Mouse (Mus musculus) hindbrain, postnatal 0 days (tissue): ENCODE results near the gene Gak. TPM values are rescaled to one million over a fixed set of nuclear protein-coding genes. Genes with fewer than 3 reads are reported as not detected.

ENCODE experiments used
- ATAC-seq: fragments of 200-750 bp; cut with Nextera tagmentation; 2 replicates; pipeline ENCODE4 v1.8.0; 2017; ENCODE audit warnings: mild to moderate bottlenecking, moderate TSS enrichment, moderate library complexity
- DNase-seq: peaks from one replicate; pipeline ENCODE4 v3.0.0-alpha.2; 2015; ENCODE audit warnings: low spot score
- H3K27ac ChIP-seq: fragments of 300-500 bp; sonication (generic); 2 replicates; pipeline ENCODE4 v1.5.1; 2014; ENCODE audit warnings: mild to moderate bottlenecking
- H3K27me3 ChIP-seq: fragments of 300-500 bp; sonication (generic); 2 replicates; pipeline ENCODE4 v1.6.1; 2014; ENCODE audit warnings: low read length, mixed read lengths; ENCODE audit not compliant: insufficient read depth
- H3K36me3 ChIP-seq: fragments of 300-500 bp; sonication (generic); 2 replicates; pipeline ENCODE4 v1.6.1; 2014; ENCODE audit warnings: low read length, mixed read lengths; ENCODE audit not compliant: insufficient read depth
- H3K4me1 ChIP-seq: fragments of 300-500 bp; sonication (generic); 2 replicates; pipeline ENCODE4 v1.6.1; 2014; ENCODE audit warnings: antibody characterized with exemption, low read length, mixed read lengths; ENCODE audit not compliant: insufficient read depth
- H3K4me2 ChIP-seq: fragments of 300-500 bp; sonication (generic); 2 replicates; pipeline ENCODE4 v1.6.1; 2014; ENCODE audit warnings: low read depth, mild to moderate bottlenecking, low read length, moderate library complexity, mixed read lengths
- H3K4me3 ChIP-seq: fragments of 300-500 bp; sonication (generic); 2 replicates; pipeline ENCODE4 v1.5.1; 2014; ENCODE audit warnings: low read length
- H3K9ac ChIP-seq: fragments of 300-500 bp; sonication (generic); replicated peaks from 2 replicates; pipeline ENCODE4 v1.6.1; 2014; ENCODE audit warnings: mild to moderate bottlenecking, low read length, moderate library complexity, mixed read lengths
- H3K9me3 ChIP-seq: fragments of 300-500 bp; sonication (generic); 2 replicates; pipeline ENCODE4 v1.6.1; 2016; ENCODE audit warnings: low read length, mixed read lengths
- CTCF ChIP-seq: IDR thresholded peaks from 2 replicates; pipeline ENCODE4 v1.5.1; 2016; ENCODE audit warnings: antibody characterized with exemption, control low read depth, low read depth
- WGBS: fragments of 180-500 bp; shearing (Covaris S2); extraction: QIAGEN DNeasy Blood & Tissue Kit; methylation state at CpG from one replicate; pipeline ENCODE4 v1.1.7; 2014; 5-methylcytosine and 5-hydroxymethylcytosine counted together
- polyA plus RNA-seq: library from polyadenylated mRNA; unstranded; fragments of >200 nt; fragmentation: Nextera tagmentation; extraction: Ambion mirVana; gene quantifications from 2 replicates; pipeline ENCODE4 v1.2.1, GENCODE M21; 2015
- total RNA-seq: library from RNA; depleted of rRNA; stranded (reverse); fragments of >200 nt; gene quantifications from 2 replicates; pipeline ENCODE4 v1.2.3, GENCODE M21; 2014; rRNA removed

Gak gene
- total RNA-seq: 75.5 and 87.8 TPM in 2 replicates
- 40.2 and 43.5 TPM in 2 replicates for polyA plus RNA-seq

DNA sequence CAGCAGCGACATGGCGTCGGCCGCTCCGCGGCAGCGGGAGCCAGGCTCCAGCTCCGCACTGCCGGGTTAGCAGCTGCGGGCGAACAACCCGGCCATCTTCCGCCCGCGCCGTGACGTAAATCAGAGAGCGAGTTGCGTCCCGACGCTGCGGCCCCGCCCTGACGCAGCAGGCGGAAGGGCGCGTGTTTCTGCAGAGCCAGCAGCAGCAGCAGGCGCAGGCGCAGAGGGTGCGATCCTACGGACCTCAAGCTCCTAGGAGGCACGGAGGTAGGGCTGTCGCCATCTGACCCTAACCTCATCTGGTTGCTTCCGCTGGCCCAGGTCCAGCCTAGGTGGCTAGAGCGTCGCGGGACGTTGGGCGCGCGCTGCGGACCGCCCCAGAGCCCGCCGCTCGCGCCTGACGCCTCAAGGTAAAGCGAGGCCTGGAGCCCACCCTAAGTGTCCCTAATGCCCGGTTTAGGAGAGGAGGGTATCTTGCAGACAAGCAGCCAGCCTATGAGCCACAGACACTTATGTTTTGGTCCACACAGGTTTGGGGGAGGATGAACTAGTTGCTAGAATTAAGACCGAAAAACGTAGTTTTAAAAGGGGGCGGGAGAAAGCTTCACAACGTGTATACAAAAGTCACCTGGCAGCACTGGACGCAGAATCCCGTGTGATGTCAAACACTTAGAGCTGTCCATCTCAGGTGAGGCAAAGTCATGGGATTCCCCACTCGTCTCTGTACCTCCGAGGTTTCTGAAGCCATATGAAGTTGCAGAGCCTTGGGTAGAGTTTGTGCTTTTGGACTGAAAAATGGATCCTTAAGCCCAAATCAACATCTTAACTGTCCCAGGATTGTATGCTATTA is at the start of gene Gak, which contains the start of gene Tmem175:
TSS of gene Gak (minus strand) at position 122 of the 850 bp plus-strand sequence.
TSS of gene Tmem175 (plus strand) at position 137 of the 850 bp plus-strand sequence.
- Histone ChIP-seq H3K4me1 (peaks cover 16% of the 10 kb centered on the region), H3K4me3 (peak within 1 kb of the TSS; percentile 71), H3K9me3 (no peaks in the 10 kb centered on the region), H3K9ac (peak within 1 kb of the TSS; percentile 83), H3K27me3 (no peaks in the 10 kb centered on the region), H3K36me3 (no peaks in the 10 kb centered on the region), H3K27ac (peak within 1 kb of the TSS; percentile 88), H3K4me2 (peak within 1 kb of the TSS; percentile 85)
- ATAC-seq (peak; percentile 97), DNase-seq (peak; percentile 98)
- WGBS: under 1% methylated on average over 58 of the region's 58 CpGs
- TF ChIP-seq CTCF: no peak

DNA sequence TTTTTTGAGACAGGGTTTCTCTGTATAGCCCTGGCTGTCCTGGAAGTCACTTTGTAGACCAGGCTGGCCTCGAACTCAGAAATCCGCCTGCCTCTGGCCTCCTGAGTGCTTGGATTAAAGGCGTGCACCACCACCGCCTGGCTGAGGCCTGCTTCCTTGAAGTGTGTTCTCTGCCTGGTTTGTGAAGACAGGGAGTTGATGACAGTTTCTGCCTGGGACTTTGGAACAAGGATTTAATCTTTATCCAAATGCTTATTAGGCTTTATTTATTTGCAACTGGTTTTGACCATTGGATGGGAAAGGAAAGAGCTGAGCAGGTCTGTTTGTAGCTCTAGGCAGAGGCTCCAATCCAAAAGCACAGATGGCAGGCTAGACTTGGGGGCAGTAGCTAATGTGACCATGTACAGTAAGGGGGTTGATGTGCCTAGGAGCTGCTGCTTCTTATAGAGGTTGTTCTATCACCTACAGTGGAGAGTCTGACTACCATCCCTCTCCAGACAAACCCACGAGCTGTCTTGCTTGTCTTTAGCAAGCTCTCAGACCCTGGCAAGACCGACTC is 48.8 kb upstream of the Gak start:
- Histone ChIP-seq H3K4me2 (no peak overlapping the region), H3K4me1 (peaks cover 7% of the 10 kb centered on the region; the same call in 1 of the 2 replicates), H3K4me3 (no peak overlapping the region), H3K27me3 (no peaks in the 10 kb centered on the region), H3K9ac (no peak overlapping the region), H3K27ac (peak overlapping the region; percentile 67), H3K9me3 (no peaks in the 10 kb centered on the region), H3K36me3 (no peaks in the 10 kb centered on the region)
- no peak for ATAC-seq
- no peak for TF ChIP-seq CTCF
- WGBS: 83% methylated on average over 6 of the region's 6 CpGs
- no peak for DNase-seq

DNA sequence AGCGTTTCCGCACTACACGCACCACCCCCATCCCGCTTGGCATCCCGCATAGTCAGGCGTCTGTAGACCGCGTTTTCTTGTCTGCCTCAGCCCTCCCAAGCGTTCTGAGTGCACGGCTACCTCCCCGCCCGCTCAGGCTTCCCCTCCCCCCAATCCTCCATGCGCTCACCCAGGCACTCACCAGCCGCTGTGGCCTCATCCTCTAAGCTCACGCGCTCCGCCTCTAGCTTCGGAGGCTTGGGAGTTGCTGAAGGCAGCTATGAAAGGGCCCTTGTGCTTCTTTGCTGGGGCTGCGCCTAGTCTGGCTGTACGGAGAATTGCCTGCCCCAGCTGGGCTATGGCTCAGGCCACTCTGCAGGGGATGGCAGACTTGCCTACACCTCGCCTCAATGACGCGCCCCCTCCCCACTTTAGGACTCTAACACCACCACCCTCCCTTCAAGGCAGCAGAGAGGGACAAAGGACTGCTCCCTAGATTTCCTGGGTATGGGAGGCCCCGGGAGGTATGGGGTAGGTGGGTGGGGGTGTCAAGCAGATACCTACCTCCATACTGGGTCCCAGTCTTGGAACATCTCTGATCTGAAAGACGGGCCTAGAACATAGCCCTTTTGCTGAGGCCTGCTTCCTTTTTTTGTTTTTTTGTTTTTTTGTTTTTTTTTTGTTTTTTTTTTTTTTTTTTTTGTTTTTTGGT is 48.2 kb upstream of the Gak start:
- DNase-seq (peak; percentile 87), ATAC-seq (peak; percentile 93)
- H3K9ac ChIP-seq: peak overlapping the region; percentile 51
- no peaks in the 10 kb centered on the region for H3K27me3 ChIP-seq
- peak overlapping the region; percentile 60 for H3K4me2 ChIP-seq
- H3K27ac ChIP-seq: peak overlapping the region; percentile 91
- no peaks in the 10 kb centered on the region; the same call in 1 of the 2 replicates for H3K36me3 ChIP-seq
- H3K9me3 ChIP-seq: no peaks in the 10 kb centered on the region
- peak overlapping the region; percentile 31 for H3K4me3 ChIP-seq
- peaks cover 7% of the 10 kb centered on the region; the same call in 1 of the 2 replicates for H3K4me1 ChIP-seq
- 2% methylated on average over 25 of the region's 25 CpGs for WGBS
- peak; percentile 41 for TF ChIP-seq CTCF

DNA sequence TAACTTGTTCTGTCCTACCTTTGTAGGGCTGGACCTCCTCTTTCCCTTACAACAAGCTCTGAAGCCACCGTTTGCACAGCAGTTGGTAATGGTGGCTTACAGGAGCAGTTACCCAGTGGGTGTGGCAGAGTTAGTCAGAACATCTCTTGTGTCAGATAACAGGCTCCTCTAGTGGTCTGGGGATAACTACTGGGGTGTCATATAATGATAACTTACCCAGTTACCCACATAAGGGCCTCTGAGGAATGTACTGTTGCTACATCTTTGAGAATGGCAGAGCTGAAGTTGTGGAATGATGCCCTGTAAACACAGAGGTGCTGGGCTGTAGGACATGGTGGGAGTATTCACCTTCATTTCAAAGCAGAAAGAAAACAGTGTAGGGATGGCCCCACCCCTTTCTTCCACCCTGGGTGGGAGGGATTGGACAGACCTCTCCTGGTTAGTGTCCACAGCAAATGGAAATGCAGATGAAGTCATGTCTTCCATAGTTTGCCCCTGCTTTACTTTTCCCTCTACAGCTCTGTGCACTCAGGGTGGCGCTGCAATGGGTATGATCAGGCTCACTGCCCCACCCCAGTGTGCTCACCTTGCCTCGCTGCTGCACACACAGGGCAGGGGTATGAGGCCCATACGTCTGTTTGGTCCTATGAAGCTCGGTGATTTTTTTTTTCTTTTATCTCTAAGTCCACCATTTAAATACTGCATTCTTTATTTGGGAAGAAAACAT is 47.4 kb upstream of the Gak start:
- Histone ChIP-seq H3K4me1 (peaks cover 7% of the 10 kb centered on the region; the same call in 1 of the 2 replicates), H3K36me3 (peaks cover 6% of the 10 kb centered on the region), H3K27ac (peak overlapping the region; percentile 91), H3K9ac (peak overlapping the region; percentile 51), H3K4me3 (peak overlapping the region; percentile 31), H3K9me3 (no peaks in the 10 kb centered on the region), H3K4me2 (peak overlapping the region; percentile 60), H3K27me3 (no peaks in the 10 kb centered on the region)
- WGBS: 16% methylated on average over 5 of the region's 5 CpGs
- peak; percentile 51 for TF ChIP-seq CTCF
- DNase-seq (peak; percentile 53), ATAC-seq (peak; percentile 46)

DNA sequence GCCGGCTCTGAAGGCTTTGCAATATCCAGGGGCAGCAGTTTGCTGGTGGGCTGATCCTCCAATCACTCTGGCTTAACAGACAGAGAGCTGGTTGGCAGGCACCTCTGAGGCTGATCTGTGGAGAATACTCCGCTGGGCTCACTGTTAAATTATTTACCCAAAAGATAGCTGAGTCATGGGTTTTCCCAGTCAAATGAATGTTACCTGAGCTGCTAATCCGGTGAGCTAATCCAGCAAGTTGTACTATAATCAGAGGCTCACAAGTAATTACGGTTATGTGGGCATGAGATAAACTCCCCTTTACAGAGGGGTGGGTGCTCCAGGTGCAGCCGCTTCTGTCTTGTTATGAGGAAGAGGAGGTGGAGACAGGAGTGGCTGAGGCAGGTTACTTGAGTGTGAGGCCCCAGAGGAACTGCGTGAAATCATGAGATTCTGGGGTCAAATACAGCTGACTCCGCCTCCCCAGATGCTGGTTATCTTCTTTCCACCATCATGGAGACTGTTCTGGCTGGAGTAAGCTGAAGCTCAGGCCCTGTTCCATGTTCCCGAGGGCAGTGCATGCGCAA is 45.8 kb upstream of the Gak start, which contains the start of gene Slc26a1:
TSS of gene Slc26a1 (minus strand) at position 319 of the 566 bp plus-strand sequence.
- no peak for ATAC-seq
- WGBS: 78% methylated on average over 9 of the region's 9 CpGs

DNA sequence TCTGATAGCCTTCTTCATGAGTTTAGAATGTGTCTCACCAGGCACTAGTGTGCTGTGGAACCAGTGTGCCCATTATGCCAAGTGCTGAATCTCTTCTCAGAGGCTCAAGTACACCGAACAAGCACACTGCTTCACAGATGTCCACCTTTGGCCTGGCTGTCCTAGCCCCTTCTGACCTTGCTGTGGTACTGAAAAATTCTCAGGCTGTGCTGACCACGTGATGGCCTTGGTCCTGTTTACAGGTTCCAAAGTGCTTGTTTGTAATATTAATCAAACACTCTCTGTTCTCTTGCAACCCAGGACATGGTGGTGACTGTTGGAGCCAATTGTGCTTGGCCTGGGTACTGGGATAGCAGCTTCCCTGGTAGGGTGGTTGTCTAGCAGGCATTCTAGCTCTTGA is 45.1 kb upstream of the Gak start:
- Histone ChIP-seq H3K9ac (no peak overlapping the region), H3K4me3 (no peak overlapping the region), H3K27ac (no peak overlapping the region), H3K4me1 (peaks cover 7% of the 10 kb centered on the region), H3K4me2 (no peak overlapping the region), H3K9me3 (no peaks in the 10 kb centered on the region), H3K36me3 (peaks cover 6% of the 10 kb centered on the region), H3K27me3 (no peaks in the 10 kb centered on the region)
- TF ChIP-seq CTCF: no peak
- DNase-seq: no peak
- ATAC-seq: no peak
- 82% methylated on average over 2 of the region's 2 CpGs for WGBS

More for the DNA sequence above, 45.8 kb upstream of the Gak start, which contains the start of gene Slc26a1:
- H3K27me3 ChIP-seq: no peaks in the 10 kb centered on the region
- no peaks in the 10 kb centered on the region for H3K9me3 ChIP-seq
- H3K4me1 ChIP-seq: peaks cover 7% of the 10 kb centered on the region; the same call in 1 of the 2 replicates
- no peak for TF ChIP-seq CTCF
- H3K9ac ChIP-seq: 0 out of 2 replicates have a peak within 1 kb of the TSS, but pooled peaks have one; percentile 17
- DNase-seq: no peak
- peaks cover 6% of the 10 kb centered on the region for H3K36me3 ChIP-seq
- no peak within 1 kb of the TSS for H3K4me3 ChIP-seq
- no peak within 1 kb of the TSS for H3K4me2 ChIP-seq
- H3K27ac ChIP-seq: no peak within 1 kb of the TSS; the same call in 1 of the 2 replicates
